22 mouse cellular contexts compared by ENCODE assay signal in the genomic region with DNA sequence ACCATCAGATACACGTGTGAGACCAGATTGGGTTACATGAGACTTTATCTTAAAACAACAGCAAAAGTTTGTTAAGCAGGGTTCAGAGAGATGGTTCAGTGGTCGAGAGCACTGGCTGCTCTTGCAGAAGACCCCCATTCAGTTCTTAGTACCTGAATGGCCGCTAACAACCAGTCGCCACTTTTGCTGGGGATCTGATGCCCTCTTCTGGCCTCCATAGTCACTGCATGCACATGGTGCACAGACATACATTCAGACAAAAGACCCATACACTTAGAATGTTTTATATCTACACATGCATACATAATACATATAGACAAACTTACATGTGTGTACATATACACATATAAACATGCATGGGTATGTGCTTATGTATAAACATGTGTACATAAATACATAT.
A peak's percentile ranks its signal among the peaks of the same experiment; 100 is the strongest.
DNase-seq lines count a peak whose midpoint lies in the region; ATAC-seq and TF ChIP-seq lines count a peak whose summit lies in the region.
"Had no signal": no experiment of that assay in that cellular context is flagged by ENCODE, and none has a peak within 500 bp of the region (broad histone marks: within the 10 kb centered on the region; RNA-seq: fewer than 3 reads in every experiment).

No protein-coding gene starts in this region.

- TF ChIP-seq CTCF in kidney, postnatal 0 days (IDR thresholded peaks at IDR 0.05; ENCODE audit: low read depth) = peak; percentile 17
- 0 out of 2 replicates have a peak, but pooled peaks have one; percentile 13 for TF ChIP-seq CTCF in lung, postnatal 0 days (IDR thresholded peaks at IDR 0.05)
- TF ChIP-seq CTCF in ES-Bruce4 (IDR thresholded peaks at IDR 0.05; ENCODE audit: low read depth, low read length) = peak; percentile 57

- no peaks in the 10 kb centered on the region for H3K9me3 ChIP-seq in kidney, postnatal 0 days (replicated peaks; ENCODE audit: low read length)
- no peaks in the 10 kb centered on the region for H3K9me3 ChIP-seq in kidney, embryonic 16.5 days (ENCODE audit: low read length)
- H3K9me3 ChIP-seq in lung, postnatal 0 days (ENCODE audit: low read length) = no peaks in the 10 kb centered on the region
- H3K9me3 ChIP-seq in ES-Bruce4 (replicated peaks; ENCODE audit: control insufficient read depth, insufficient read depth, low read length, poor library complexity, severe bottlenecking) = no peaks in the 10 kb centered on the region
- H3K9me3 ChIP-seq: embryonic facial prominence, embryonic 13.5 days; forebrain, embryonic 13.5 days; heart, embryonic 13.5 days; limb, embryonic 12.5 days; liver, embryonic 13.5 days; midbrain, embryonic 12.5 days had no signal

- no peak for ATAC-seq in kidney, postnatal 0 days (replicated peaks; ENCODE audit: low FRiP score, low read depth)
- ATAC-seq in kidney, embryonic 16.5 days (ENCODE audit: low FRiP score, low TSS enrichment) = no peak
- ATAC-seq in lung, postnatal 0 days = no peak
- ATAC-seq: forebrain, embryonic 13.5 days; hindbrain, postnatal 0 days had no signal

- no peak overlapping the region for H3K4me2 ChIP-seq in kidney, postnatal 0 days (ENCODE audit: low read length)
- H3K4me2 ChIP-seq in kidney, embryonic 16.5 days (replicated peaks; ENCODE audit: low read depth, low read length) = no peak overlapping the region
- no peak overlapping the region for H3K4me2 ChIP-seq in lung, postnatal 0 days (replicated peaks; ENCODE audit: low read depth, low read length)
- H3K4me2 ChIP-seq: embryonic facial prominence, embryonic 13.5 days; forebrain, embryonic 13.5 days; heart, embryonic 13.5 days; limb, embryonic 12.5 days; liver, embryonic 13.5 days; midbrain, embryonic 12.5 days had no signal

- no peak for DNase-seq in kidney, postnatal 0 days (ENCODE audit: low spot score)
- no peak for DNase-seq in lung, postnatal 0 days (ENCODE audit: low spot score)
- DNase-seq in lung, postnatal 14 days = no peak
- DNase-seq in ZHBTc4 (ENCODE audit: low read depth, low spot score) = peak; percentile 56
- DNase-seq in right cerebral cortex, postnatal 25 days = no peak
- no peak for DNase-seq in adrenal gland, postnatal 10 days
- DNase-seq: cerebellum, adult 8-10 months; cerebellum, postnatal 36 days; embryo, embryonic 11 days; gastrocnemius, postnatal 10 days; heart, adult 11 months; kidney, adult 11 months; kidney, postnatal 10 days; liver, embryonic 13.5 days had no signal

- no peak overlapping the region for H3K9ac ChIP-seq in kidney, postnatal 0 days (ENCODE audit: low read depth, low read length)
- no peak overlapping the region for H3K9ac ChIP-seq in kidney, embryonic 16.5 days (replicated peaks; ENCODE audit: low read length)
- no peak overlapping the region for H3K9ac ChIP-seq in lung, postnatal 0 days (replicated peaks; ENCODE audit: low read depth)
- no peak overlapping the region for H3K9ac ChIP-seq in ES-Bruce4 (ENCODE audit: low read depth, poor library complexity, severe bottlenecking)
- H3K9ac ChIP-seq: embryonic facial prominence, embryonic 13.5 days; forebrain, embryonic 13.5 days; heart, embryonic 13.5 days; limb, embryonic 12.5 days; liver, embryonic 13.5 days; midbrain, embryonic 12.5 days had no signal

- H3K27me3 ChIP-seq in kidney, postnatal 0 days (ENCODE audit: insufficient read depth, low read length) = no peaks in the 10 kb centered on the region
- H3K27me3 ChIP-seq in kidney, embryonic 16.5 days (ENCODE audit: insufficient read depth, low read length) = no peaks in the 10 kb centered on the region
- H3K27me3 ChIP-seq in lung, postnatal 0 days (replicated peaks; ENCODE audit: insufficient read depth, low read length) = no peaks in the 10 kb centered on the region
- no peaks in the 10 kb centered on the region for H3K27me3 ChIP-seq in ES-Bruce4 (ENCODE audit: control insufficient read depth, insufficient read depth, low read length, poor library complexity, severe bottlenecking)
- H3K27me3 ChIP-seq: embryonic facial prominence, embryonic 13.5 days; forebrain, embryonic 13.5 days; heart, embryonic 13.5 days; limb, embryonic 12.5 days; liver, embryonic 13.5 days; midbrain, embryonic 12.5 days had no signal

- H3K4me3 ChIP-seq in kidney, postnatal 0 days (replicated peaks; ENCODE audit: low read depth, low read length) = no peak overlapping the region
- no peak overlapping the region for H3K4me3 ChIP-seq in kidney, embryonic 16.5 days (ENCODE audit: low read length)
- H3K4me3 ChIP-seq in lung, postnatal 0 days (ENCODE audit: low read depth, low read length) = no peak overlapping the region
- H3K4me3 ChIP-seq in ES-Bruce4 (ENCODE audit: low read depth, low read length) = no peak overlapping the region
- H3K4me3 ChIP-seq: embryonic facial prominence, embryonic 13.5 days; forebrain, embryonic 13.5 days; heart, embryonic 13.5 days; limb, embryonic 12.5 days; liver, embryonic 13.5 days; midbrain, embryonic 12.5 days had no signal

- no peak for TF ChIP-seq POLR2A in ES-Bruce4 (IDR thresholded peaks at IDR 0.05; ENCODE audit: insufficient read depth, low read length)

- no peaks in the 10 kb centered on the region for H3K4me1 ChIP-seq in kidney, postnatal 0 days (replicated peaks; ENCODE audit: insufficient read depth, low read length)
- H3K4me1 ChIP-seq in kidney, embryonic 16.5 days (ENCODE audit: insufficient read depth, low read length) = no peaks in the 10 kb centered on the region
- no peaks in the 10 kb centered on the region for H3K4me1 ChIP-seq in lung, postnatal 0 days (ENCODE audit: insufficient read depth, low read depth, low read length)
- no peaks in the 10 kb centered on the region for H3K4me1 ChIP-seq in ES-Bruce4 (ENCODE audit: control insufficient read depth, insufficient read depth, low read length)
- H3K4me1 ChIP-seq: embryonic facial prominence, embryonic 13.5 days; forebrain, embryonic 13.5 days; limb, embryonic 12.5 days; liver, embryonic 13.5 days; midbrain, embryonic 12.5 days had no signal

- H3K27ac ChIP-seq in kidney, postnatal 0 days = no peak overlapping the region
- H3K27ac ChIP-seq in kidney, embryonic 16.5 days (ENCODE audit: low read length) = no peak overlapping the region
- H3K27ac ChIP-seq in lung, postnatal 0 days (ENCODE audit: low read length) = no peak overlapping the region
- no peak overlapping the region for H3K27ac ChIP-seq in ES-Bruce4 (ENCODE audit: insufficient read depth, low read length)
- H3K27ac ChIP-seq: embryonic facial prominence, embryonic 13.5 days; forebrain, embryonic 13.5 days; heart, embryonic 13.5 days; hindbrain, postnatal 0 days; limb, embryonic 12.5 days; liver, embryonic 13.5 days; midbrain, embryonic 12.5 days had no signal

- WGBS in kidney, postnatal 0 days = 81% methylated on average over 4 of the region's 4 CpGs
- WGBS in kidney, embryonic 16.5 days = 82% methylated on average over 4 of the region's 4 CpGs
- 91% methylated on average over 4 of the region's 4 CpGs for WGBS in lung, postnatal 0 days

- H3K36me3 ChIP-seq in kidney, postnatal 0 days (ENCODE audit: insufficient read depth, low read length) = no peaks in the 10 kb centered on the region
- H3K36me3 ChIP-seq in kidney, embryonic 16.5 days (ENCODE audit: insufficient read depth, low read length) = no peaks in the 10 kb centered on the region
- no peaks in the 10 kb centered on the region for H3K36me3 ChIP-seq in lung, postnatal 0 days (ENCODE audit: insufficient read depth, low read length)
- H3K36me3 ChIP-seq in ES-Bruce4 (ENCODE audit: control insufficient read depth, insufficient read depth, low read length, poor library complexity, severe bottlenecking) = no peaks in the 10 kb centered on the region
- H3K36me3 ChIP-seq: embryonic facial prominence, embryonic 13.5 days; heart, embryonic 13.5 days; limb, embryonic 12.5 days; liver, embryonic 13.5 days; midbrain, embryonic 12.5 days had no signal

- TF ChIP-seq EP300 in lung, postnatal 0 days (IDR thresholded peaks at IDR 0.05) = no peak
- no peak for TF ChIP-seq EP300 in ES-Bruce4 (IDR thresholded peaks at IDR 0.05; ENCODE audit: insufficient read depth, low read depth, low read length)
